Mouse (Mus musculus) left cerebral cortex, postnatal 4 days (tissue): ENCODE data around the gene Tefm. TPM values are rescaled to one million over a fixed set of nuclear protein-coding genes. Genes with fewer than 3 reads are reported as not detected.
"Not testable (repeated sequence)": the region's sequence is repeated elsewhere in the genome, so short reads cannot be mapped to it uniquely, and the experiment has no call there.

ENCODE experiments used
- DNase-seq: peaks from one replicate; pipeline ENCODE4 v3.0.0-alpha.2; 2022
- intact Hi-C: fragments of 180-260 bp; cut with DNase I; formaldehyde crosslinking; loops from one replicate; pipeline ENCODE4 v1.15.1; 2025
- total RNA-seq, 2 experiments: library from RNA; stranded (reverse); gene quantifications; 2 replicates each; pipeline ENCODE4 v1.2.3; 2021

Tefm gene
- total RNA-seq, 2 experiments from 2014 or later = 11.2 to 11.4 TPM

DNA sequence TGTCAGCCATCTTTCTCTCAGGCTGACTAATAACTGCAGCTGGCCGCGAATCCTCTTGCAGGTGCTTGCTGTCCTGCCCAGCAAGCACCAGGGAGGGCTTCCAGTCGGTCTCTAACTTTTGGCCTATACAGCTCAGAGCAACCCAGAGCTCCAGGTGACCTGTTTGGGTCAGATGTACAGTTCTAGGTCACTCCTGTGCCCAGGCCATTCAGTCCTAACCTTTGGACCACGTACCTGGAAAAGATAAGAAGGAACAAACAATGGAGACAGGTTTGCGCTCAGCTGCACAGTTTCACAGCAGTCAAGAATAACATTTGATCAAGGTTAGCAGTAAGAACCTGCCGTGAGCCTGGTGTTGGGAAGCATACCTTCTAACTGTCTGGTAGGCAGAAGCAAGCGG lies 17.0 kb upstream of the Tefm start:
- no peak for DNase-seq
- intact Hi-C loops = no loop called here

DNA sequence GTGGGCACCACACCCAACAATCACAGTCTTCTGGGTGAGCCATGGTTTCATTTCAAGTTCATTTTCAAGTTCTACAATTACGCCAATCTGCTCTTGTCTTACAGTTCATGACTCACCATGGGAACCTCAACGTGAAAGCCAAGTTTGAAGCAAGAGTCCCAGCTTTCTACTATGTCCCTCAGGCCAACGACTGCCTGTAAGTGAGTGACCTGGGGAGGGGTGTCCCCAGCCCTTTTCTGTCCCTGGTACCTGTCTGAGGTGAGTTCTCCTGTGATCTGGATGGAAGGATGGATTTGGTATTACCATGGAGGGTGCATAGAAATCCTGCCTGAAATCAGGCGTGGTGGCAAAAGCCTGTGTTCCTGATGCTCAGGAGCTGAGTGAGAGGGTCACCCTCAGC lies 14.9 kb upstream of the Tefm start:
- intact Hi-C loops = no loop called here
- DNase-seq = no peak

GRCm38 (mm10) chr11:80155961-80156360 lies 14.0 kb upstream of the Tefm start:
- no peak for DNase-seq
- intact Hi-C loops = no loop called here

GRCm38 (mm10) chr11:80155541-80155940 lies 13.6 kb upstream of the Tefm start:
- no peak for DNase-seq
- intact Hi-C loops = no loop called here

- DNase-seq = no peak
- intact Hi-C loops = no loop called here
Observed at GRCm38 (mm10) chr11:80154501-80154900, 12.5 kb upstream of the Tefm start.

DNA sequence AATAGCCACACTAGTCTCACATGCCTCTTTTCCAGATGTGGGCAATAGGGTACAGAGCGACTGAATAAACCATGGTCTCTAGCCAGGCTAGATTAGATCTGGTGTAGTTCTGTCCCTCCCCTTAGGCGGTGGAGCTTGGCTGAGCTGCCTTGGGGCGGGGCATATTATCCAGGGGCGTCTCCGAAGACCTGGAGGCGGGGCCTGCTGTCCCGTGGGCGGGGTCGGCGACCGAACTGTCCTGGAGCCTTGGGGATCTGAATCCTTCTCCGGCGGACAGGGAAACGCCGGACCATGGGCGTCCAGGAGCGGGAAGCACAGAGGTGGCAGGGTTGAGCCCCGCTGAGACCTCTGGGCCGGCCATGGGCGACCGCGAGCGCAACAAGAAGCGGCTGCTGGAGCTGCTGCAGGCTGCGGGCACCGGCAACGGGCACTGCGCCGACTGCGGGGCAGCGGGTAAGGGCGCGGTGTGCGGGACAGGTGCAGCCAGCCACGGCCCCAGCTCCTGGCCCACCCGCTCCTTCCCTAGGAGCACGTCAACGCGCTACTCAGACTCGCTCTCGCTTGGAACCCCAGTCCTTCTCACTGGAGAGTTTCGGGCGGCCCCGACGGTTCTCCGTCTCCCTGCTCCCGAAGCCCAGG lies 12.0 kb upstream of the Tefm start, which contains the start of gene Adap2:
Gene Adap2 (plus strand): TSS at position 249 of the 639 bp plus-strand sequence.
- DNase-seq = peak; percentile 72
- intact Hi-C loops = no loop called here

DNA sequence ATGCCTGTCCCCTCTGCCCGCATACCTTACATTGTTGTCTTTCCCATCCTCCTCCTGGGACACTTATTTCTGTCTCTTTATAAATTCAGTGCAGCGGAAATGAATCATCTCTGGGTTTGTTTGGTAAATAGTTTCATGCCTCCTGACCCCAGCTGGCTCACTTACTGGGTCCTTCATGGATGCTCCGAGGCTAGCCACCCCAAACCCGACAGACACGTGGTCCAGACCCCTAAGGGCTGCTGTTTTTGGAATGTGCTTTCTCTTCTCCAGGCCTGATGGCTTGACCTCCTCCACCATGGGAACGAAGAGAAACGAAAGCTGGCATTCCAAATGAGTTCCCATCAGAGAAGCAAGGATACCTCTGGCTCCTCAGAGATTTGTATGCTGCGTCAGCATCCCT lies 10.4 kb upstream of the Tefm start:
- DNase-seq = no peak
- intact Hi-C loops = no loop called here

DNA sequence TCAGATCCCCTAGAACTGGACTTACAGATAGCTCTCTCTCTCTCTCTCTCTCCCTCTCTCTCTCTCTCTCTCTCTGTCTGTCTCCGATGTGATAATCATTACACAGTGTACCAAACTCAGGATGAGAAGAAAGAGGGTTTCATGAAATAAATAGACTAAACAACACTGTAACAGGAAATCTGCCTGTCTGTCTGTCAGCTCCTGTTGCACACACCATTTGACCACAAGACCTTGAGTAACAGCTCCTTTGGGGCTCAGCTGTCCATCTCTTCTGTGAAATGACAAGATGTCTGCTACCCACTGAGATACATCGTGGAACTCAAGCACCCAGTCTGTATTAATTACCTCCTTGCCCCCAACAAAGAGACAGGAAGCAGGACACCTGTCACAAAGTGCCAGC lies 9.6 kb upstream of the Tefm start:
- DNase-seq = no peak
- intact Hi-C loops = no loop called here

DNA sequence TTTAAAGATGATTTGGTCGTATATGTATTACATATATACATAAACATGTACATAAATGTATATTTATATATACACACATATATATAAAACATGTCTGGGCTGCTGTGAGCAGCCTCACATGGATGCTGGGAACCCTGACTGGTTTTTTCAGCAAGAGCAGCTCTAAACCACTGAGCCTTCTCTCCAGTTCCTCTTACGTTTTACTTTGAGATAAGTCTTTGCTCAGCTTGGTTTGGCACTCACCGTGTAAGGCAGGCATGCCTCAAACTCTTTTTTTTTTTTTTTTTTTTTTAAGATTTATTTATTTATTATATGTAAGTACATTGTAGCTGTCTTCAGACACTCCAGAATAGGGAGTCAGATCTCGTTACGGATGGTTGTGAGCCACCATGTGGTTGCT lies 8.6 kb upstream of the Tefm start:
- no peak for DNase-seq
- intact Hi-C loops = no loop called here

DNA sequence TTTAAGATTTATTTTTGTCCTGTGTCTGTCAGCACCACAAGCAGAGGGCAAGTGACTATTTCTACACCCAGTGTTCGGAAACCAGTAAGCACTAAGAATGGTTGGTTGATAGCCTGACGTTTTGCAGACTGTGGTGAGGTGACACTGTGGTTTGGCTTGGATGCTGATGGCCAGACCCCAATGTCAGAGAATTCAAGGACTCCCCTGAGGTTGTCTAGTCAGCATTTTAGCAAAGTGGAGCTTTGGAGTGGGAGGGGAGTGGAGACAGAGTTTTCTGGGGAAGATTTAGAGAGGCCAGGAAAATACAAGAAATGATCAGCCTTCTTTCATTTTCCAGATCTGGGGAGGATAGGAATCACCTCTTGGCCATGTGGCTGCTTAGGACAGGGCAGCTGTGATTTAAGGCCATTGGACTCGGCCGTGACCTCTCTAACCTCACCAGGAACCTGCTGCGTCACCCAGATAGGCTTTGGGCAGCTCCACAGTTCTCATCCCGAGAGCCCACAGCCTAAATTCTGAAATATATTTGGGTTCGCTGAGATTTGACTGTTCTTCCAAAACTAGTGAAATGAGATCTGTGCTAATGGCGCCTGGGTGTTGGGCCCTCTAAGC lies 7.5 kb upstream of the Tefm start:
- DNase-seq = no peak
- intact Hi-C loops = no loop called here

DNA sequence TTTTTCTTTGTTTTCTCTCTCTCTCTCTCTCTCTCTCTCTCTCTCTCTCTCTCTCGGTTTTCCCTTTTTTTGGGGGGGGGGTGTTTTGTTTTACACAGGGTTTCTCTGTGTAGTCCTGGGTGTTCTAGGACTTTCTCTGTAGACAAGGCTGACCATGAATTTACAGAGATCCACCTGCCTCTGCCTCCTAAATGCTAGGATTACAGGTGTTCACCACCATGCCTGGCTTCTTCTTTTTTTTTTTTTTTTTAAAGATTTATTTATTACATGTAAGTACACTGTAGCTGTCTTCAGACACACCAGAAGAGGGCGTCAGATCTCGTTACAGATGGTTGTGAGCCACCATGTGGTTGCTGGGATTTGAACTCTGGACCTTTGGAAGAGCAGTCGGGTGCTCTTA lies 7.0 kb upstream of the Tefm start:
- intact Hi-C loops, DNase-seq: not testable (repeated sequence)

DNA sequence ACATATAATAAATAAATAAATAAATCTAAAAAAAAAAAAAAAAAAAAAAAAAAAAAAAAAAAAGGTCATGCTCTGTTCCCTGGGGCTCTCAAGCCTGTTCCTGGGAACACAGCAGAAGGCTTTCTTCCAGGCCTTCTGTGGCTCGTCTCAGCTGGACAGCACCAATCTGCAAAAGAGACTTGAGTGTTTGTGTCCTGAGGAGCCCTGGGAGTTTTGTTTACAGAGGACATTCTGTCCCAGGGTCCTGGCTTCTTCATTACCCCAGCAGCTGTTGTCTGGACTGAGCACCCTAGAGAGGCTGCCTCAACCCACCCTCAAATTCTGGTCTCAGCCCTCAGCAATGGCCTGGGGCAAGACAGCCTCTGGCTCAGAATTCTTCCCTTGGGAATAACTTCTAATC lies 6.3 kb upstream of the Tefm start:
- intact Hi-C loops = no loop called here

GRCm38 (mm10) chr11:80147748-80148147 lies 5.8 kb upstream of the Tefm start:
- DNase-seq = no peak
- intact Hi-C loops = no loop called here

More for the DNA sequence above, 6.3 kb upstream of the Tefm start:
- DNase-seq = no peak

- no peak for DNase-seq
- intact Hi-C loops = no loop called here
Observed at GRCm38 (mm10) chr11:80145787-80146275, 3.9 kb upstream of the Tefm start.

GRCm38 (mm10) chr11:80142872-80143271 lies 897 bp upstream of the Tefm start:
- intact Hi-C loops = no loop called here

GRCm38 (mm10) chr11:80137773-80138172 lies 4.2 kb downstream of the Tefm start:
- DNase-seq = no peak
- intact Hi-C loops = no loop called here

More at GRCm38 (mm10) chr11:80142872-80143271, 897 bp upstream of the Tefm start:
- DNase-seq = no peak

- intact Hi-C loops = no loop called here
- no peak for DNase-seq
Observed at GRCm38 (mm10) chr11:80136786-80137185, 5.2 kb downstream of the Tefm start.

DNA sequence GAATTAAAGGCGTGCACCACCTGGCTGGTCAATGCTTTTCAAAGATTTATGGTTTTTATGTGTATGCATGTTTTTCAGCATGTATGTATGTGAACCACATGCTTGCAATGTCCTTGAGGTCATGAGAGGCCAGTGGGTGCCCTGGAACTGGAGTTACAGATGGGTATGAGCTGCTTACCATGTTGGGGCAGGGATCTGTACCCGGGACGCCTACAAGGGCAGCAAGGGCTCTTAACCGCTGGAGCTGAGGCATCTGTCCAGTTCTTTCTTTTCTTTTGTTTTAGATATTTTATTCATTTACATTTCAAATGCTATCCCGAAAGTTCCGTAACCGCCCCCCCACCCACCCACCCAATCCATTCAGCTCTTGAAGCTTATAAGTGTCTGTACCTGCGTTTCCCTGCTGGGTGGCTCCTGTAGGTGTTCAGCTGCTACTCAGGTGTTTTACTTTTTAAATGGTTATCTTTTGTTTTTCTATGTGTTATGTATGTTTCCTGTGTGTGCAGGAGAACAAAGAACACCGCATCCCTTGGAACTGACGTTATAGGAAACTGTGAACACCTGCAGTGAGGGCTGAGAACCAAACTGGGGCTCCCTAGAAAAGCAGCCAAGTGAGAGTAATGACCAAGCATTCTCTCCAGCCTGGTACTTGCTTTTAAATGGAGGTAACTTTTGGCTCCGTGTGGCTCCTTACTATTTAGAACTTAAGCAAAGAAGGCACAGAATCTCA lies 5.9 kb downstream of the Tefm start:
- no peak for DNase-seq
- intact Hi-C loops = no loop called here

- intact Hi-C loops = no loop called here
- DNase-seq = no peak
Observed at GRCm38 (mm10) chr11:80134744-80135143, 7.2 kb downstream of the Tefm start.

- intact Hi-C loops = no loop called here
Observed at GRCm38 (mm10) chr11:80132050-80132449, 9.9 kb downstream of the Tefm start.

DNA sequence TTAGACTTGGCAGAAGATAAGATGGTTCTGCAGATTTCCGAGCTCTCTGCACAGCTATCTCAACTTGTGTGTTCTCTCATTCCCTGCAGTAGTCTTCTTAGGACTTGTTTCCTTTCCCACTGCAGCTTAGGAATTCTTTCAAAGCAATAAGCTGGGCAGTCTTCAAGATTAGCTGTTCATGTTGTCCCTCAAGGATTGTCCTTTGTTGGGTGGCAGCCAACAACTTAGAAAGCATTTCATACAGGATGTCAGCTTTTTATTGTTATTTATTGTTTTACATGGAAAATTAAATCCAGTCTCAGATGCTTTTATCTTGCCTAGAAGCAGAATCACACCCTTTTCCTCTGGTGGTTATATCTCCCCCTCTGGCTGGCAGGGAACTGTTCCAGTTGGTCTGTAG lies 25.6 kb downstream of the Tefm start:
- intact Hi-C loops = loop anchor here (10.0 kb wide), 1 partner anchor 92 kb away; no protein-coding TSS in a partner anchor
- no peak for DNase-seq

More at GRCm38 (mm10) chr11:80132050-80132449, 9.9 kb downstream of the Tefm start:
- no peak for DNase-seq

GRCm38 (mm10) chr11:80104407-80104806 lies 37.6 kb downstream of the Tefm start:
- no peak for DNase-seq
- intact Hi-C loops = no loop called here
